In the genomic region with DNA sequence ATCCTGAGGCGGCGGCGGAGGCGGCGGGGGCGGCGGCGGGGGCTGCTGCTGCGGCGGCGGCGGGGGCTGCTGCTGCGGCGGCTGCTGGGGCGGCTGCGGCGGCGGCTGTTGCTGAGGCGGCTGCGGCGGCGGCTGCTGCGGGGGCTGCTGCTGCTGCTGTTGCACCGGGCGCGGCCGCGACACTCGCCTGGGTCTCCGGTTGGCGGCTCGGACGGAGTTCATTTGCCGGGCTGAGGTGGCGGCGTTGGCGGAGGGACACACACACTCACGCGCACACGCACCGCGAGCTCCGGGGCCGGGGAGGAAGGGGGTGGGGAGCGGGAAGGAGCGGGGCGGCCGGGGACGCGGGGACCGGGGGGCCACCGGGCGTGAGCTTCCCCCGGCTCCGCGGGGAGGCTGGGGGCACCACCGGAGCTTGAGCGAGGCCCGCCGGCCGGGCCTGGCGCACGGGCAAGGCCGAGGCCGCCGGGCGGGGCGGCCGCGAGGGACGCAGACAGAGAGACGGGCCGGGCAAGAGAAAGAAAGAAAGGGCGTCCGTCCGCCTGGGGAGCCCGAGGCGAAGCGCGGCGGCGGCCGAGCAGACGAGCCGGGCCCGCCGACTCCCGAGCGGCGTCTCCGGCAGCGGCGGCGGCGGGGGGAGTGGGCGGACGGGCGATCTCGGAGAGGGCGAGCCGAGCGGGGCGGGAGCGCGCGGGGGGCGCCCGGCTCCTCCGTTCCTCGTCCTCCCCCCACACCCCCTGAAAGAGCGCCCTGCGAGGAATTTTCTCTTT, we compare ENCODE assay signal across 8 mouse cellular contexts. TPM values are rescaled to one million over a fixed set of nuclear protein-coding genes. Genes with fewer than 3 reads are reported as not detected.
DNase-seq lines count a peak whose midpoint lies in the region; ATAC-seq and TF ChIP-seq lines count a peak whose summit lies in the region.

A gene (minus strand): TSS at position 261 of the 770 bp plus-strand sequence.

- no peak for TF ChIP-seq POLR2A in ES-Bruce4 (IDR thresholded peaks at IDR 0.05; ENCODE audit: insufficient read depth, low read length)

- H3K9me3 ChIP-seq in ES-Bruce4 (replicated peaks; ENCODE audit: control insufficient read depth, insufficient read depth, low read length, poor library complexity, severe bottlenecking) = no peaks in the 10 kb centered on the region
- no peaks in the 10 kb centered on the region for H3K9me3 ChIP-seq in forebrain, postnatal 0 days (ENCODE audit: low read length)
- H3K9me3 ChIP-seq in lung, embryonic 16.5 days (ENCODE audit: control insufficient read depth, low read length) = no peaks in the 10 kb centered on the region

- no peaks in the 10 kb centered on the region for H3K36me3 ChIP-seq in ES-Bruce4 (ENCODE audit: control insufficient read depth, insufficient read depth, low read length, poor library complexity, severe bottlenecking)
- no peaks in the 10 kb centered on the region for H3K36me3 ChIP-seq in forebrain, postnatal 0 days (ENCODE audit: insufficient read depth)
- no peaks in the 10 kb centered on the region for H3K36me3 ChIP-seq in lung, embryonic 16.5 days (ENCODE audit: control insufficient read depth, insufficient read depth, low read length)

- DNase-seq in cerebellum, adult 11-12 months = peak; percentile 68
- peak; percentile 45 for DNase-seq in forebrain, postnatal 0 days
- DNase-seq in heart, postnatal 25 days (ENCODE audit: low spot score) = peak; percentile 13
- DNase-seq in large intestine, adult 2 months (ENCODE audit: low read depth, low spot score) = no peak
- peak; percentile 26 for DNase-seq in ovary, adult 18-20 months (ENCODE audit: low spot score)
- peak; percentile 41 for DNase-seq in thymus, postnatal 0 days (ENCODE audit: low spot score)

- H3K27me3 ChIP-seq in ES-Bruce4 (ENCODE audit: control insufficient read depth, insufficient read depth, low read length, poor library complexity, severe bottlenecking) = no peaks in the 10 kb centered on the region
- no peaks in the 10 kb centered on the region for H3K27me3 ChIP-seq in forebrain, postnatal 0 days (ENCODE audit: insufficient read depth, low read length)
- H3K27me3 ChIP-seq in lung, embryonic 16.5 days (ENCODE audit: control insufficient read depth, insufficient read depth, low read depth, low read length) = no peaks in the 10 kb centered on the region

- peak within 1 kb of the TSS; percentile 83 for H3K4me3 ChIP-seq in ES-Bruce4 (ENCODE audit: low read depth, low read length)
- peak within 1 kb of the TSS; percentile 98 for H3K4me3 ChIP-seq in forebrain, postnatal 0 days (ENCODE audit: low read depth, low read length)
- peak within 1 kb of the TSS; percentile 99 for H3K4me3 ChIP-seq in lung, embryonic 16.5 days (ENCODE audit: low read length)

- H3K4me2 ChIP-seq in forebrain, postnatal 0 days (ENCODE audit: low read depth) = peak within 1 kb of the TSS; percentile 52
- H3K4me2 ChIP-seq in lung, embryonic 16.5 days (ENCODE audit: low read depth, low read length) = peak within 1 kb of the TSS; percentile 75

- H3K27ac ChIP-seq in ES-Bruce4 (ENCODE audit: insufficient read depth, low read length) = peak within 1 kb of the TSS; percentile 68
- peak within 1 kb of the TSS; percentile 100 for H3K27ac ChIP-seq in forebrain, postnatal 0 days (ENCODE audit: low read depth, low read length)
- peak within 1 kb of the TSS; percentile 100 for H3K27ac ChIP-seq in lung, embryonic 16.5 days (ENCODE audit: low read length)

- peak within 1 kb of the TSS; percentile 100 for H3K9ac ChIP-seq in ES-Bruce4 (ENCODE audit: low read depth, poor library complexity, severe bottlenecking)
- H3K9ac ChIP-seq in forebrain, postnatal 0 days = peak within 1 kb of the TSS; percentile 97
- peak within 1 kb of the TSS; percentile 100 for H3K9ac ChIP-seq in lung, embryonic 16.5 days (ENCODE audit: low read length)

- TF ChIP-seq CTCF in ES-Bruce4 (IDR thresholded peaks at IDR 0.05; ENCODE audit: low read depth, low read length) = no peak
- TF ChIP-seq CTCF in forebrain, postnatal 0 days (IDR thresholded peaks at IDR 0.05; ENCODE audit: low read depth) = no peak

- H3K4me1 ChIP-seq in ES-Bruce4 (ENCODE audit: control insufficient read depth, insufficient read depth, low read length) = no peaks in the 10 kb centered on the region
- peaks cover 6% of the 10 kb centered on the region; the same call in 1 of the 2 replicates for H3K4me1 ChIP-seq in forebrain, postnatal 0 days (ENCODE audit: insufficient read depth)
- H3K4me1 ChIP-seq in lung, embryonic 16.5 days (replicated peaks; ENCODE audit: control insufficient read depth, insufficient read depth, low read length) = peaks cover 9% of the 10 kb centered on the region

- TF ChIP-seq EP300 in ES-Bruce4 (IDR thresholded peaks at IDR 0.05; ENCODE audit: insufficient read depth, low read depth, low read length) = no peak

- intact Hi-C loops in heart, postnatal 25 days (cut with DNase I) = loop anchor here (2.0 to 10.0 kb wide), 2 partner anchors 38 to 380 kb away; a partner anchor contains a TSS

- peak; percentile 0 for ATAC-seq in forebrain, postnatal 0 days
- peak; percentile 5; the same call in 1 of the 2 replicates for ATAC-seq in lung, embryonic 16.5 days (ENCODE audit: low read depth)

- WGBS in forebrain, postnatal 0 days = under 1% methylated on average over 81 of the region's 112 CpGs
- 1% methylated on average over 112 of the region's 112 CpGs for WGBS in large intestine, adult 2 months
- WGBS in lung, embryonic 16.5 days = under 1% methylated on average over 43 of the region's 112 CpGs

RNA-seq across cellular contexts. Expression of the gene that starts here (rescaled TPM):
- 64.4 and 69.7 TPM in 2 replicates for polyA plus RNA-seq in ES-Bruce4 (2011; ENCODE audit: insufficient read depth, insufficient read length, low read depth, missing spikeins)
- total RNA-seq in forebrain, postnatal 0 days (2014; rRNA removed) = 56.7 and 72.8 TPM in 2 replicates
- 19.6 and 24.9 TPM in 2 replicates for polyA plus RNA-seq in forebrain, postnatal 0 days (2015; fragmentation: Nextera tagmentation; extraction: Ambion mirVana)
- 10 to 100 TPM; 29.8 to 37.3 TPM for total RNA-seq in heart, postnatal 25 days (2021)
- polyA plus RNA-seq in large intestine, adult 2 months (2012; rRNA removed) = 11.6 and 12.6 TPM in 2 replicates
- polyA plus RNA-seq in lung, embryonic 16.5 days (2015; fragmentation: Nextera tagmentation; extraction: Ambion mirVana) = 13.6 and 15.1 TPM in 2 replicates
- 11.9 and 16.8 TPM in 2 replicates for polyA plus RNA-seq in thymus, postnatal 0 days (2015; fragmentation: Nextera tagmentation; extraction: Ambion mirVana)
